Mouse (Mus musculus) limb, embryonic 13.5 days (tissue): ENCODE data around the gene Kcnj4. TPM values are rescaled to one million over a fixed set of nuclear protein-coding genes. Genes with fewer than 3 reads are reported as not detected.
A peak's percentile ranks its signal among the peaks of the same experiment; 100 is the strongest.

ENCODE experiments used
- ATAC-seq: fragments of 200-750 bp; cut with Nextera tagmentation; 2 replicates; pipeline ENCODE4 v1.8.0; 2017; ENCODE audit warnings: low read depth, moderate number of reproducible peaks, moderate TSS enrichment; ENCODE audit not compliant: low FRiP score
- H3K27ac ChIP-seq: fragments of 300-500 bp; sonication (generic); 2 replicates; pipeline ENCODE4 v1.5.1; 2015; ENCODE audit warnings: inconsistent platforms, mild to moderate bottlenecking, moderate library complexity
- H3K27me3 ChIP-seq: fragments of 300-500 bp; sonication (generic); 2 replicates; pipeline ENCODE4 v1.6.1; 2015; ENCODE audit warnings: mild to moderate bottlenecking, inconsistent platforms
- H3K36me3 ChIP-seq: fragments of 300-500 bp; sonication (generic); 2 replicates; pipeline ENCODE4 v1.6.1; 2015; ENCODE audit warnings: inconsistent platforms, mild to moderate bottlenecking, moderate library complexity
- H3K4me1 ChIP-seq: fragments of 300-500 bp; sonication (generic); 2 replicates; pipeline ENCODE4 v1.6.1; 2015; ENCODE audit warnings: inconsistent platforms
- H3K4me2 ChIP-seq: fragments of 300-500 bp; sonication (generic); replicated peaks from 2 replicates; pipeline ENCODE4 v1.6.1; 2015; ENCODE audit warnings: inconsistent platforms, mild to moderate bottlenecking, moderate library complexity
- H3K4me3 ChIP-seq: fragments of 300-500 bp; sonication (generic); 2 replicates; pipeline ENCODE4 v1.5.1; 2015; ENCODE audit warnings: moderate library complexity, mild to moderate bottlenecking, inconsistent platforms
- H3K9ac ChIP-seq: fragments of 300-500 bp; sonication (generic); 2 replicates; pipeline ENCODE4 v1.6.1; 2015; ENCODE audit warnings: mild to moderate bottlenecking, inconsistent platforms
- H3K9me3 ChIP-seq: fragments of 300-500 bp; sonication (generic); 2 replicates; pipeline ENCODE4 v1.6.1; 2016; ENCODE audit warnings: inconsistent platforms
- WGBS: fragments of 180-500 bp; shearing (Covaris S2); methylation state at CpG from one replicate; pipeline ENCODE4 v1.1.7; 2015; 5-methylcytosine and 5-hydroxymethylcytosine counted together
- polyA plus RNA-seq: library from polyadenylated mRNA; unstranded; fragments of >200 nt; fragmentation: Nextera tagmentation; extraction: Ambion mirVana; gene quantifications from 2 replicates; pipeline ENCODE4 v1.2.1, GENCODE M21; 2015

The Kcnj4 gene
- polyA plus RNA-seq: not detected in 2 replicates

- Histone ChIP-seq H3K36me3 (no peaks in the 10 kb centered on the region), H3K27me3 (peaks cover 99% of the 10 kb centered on the region), H3K27ac (no peak within 1 kb of the TSS), H3K9me3 (no peaks in the 10 kb centered on the region), H3K4me2 (peak within 1 kb of the TSS; percentile 100), H3K4me1 (peaks cover 18% of the 10 kb centered on the region), H3K9ac (peak within 1 kb of the TSS; percentile 69), H3K4me3 (peak within 1 kb of the TSS; percentile 60)
- under 1% methylated on average over 60 of the region's 60 CpGs for WGBS
- ATAC-seq: no peak
Observed at GRCm38 (mm10) chr15:79504707-79505452, at the start of gene Kcnj4. Kcnj4 (minus strand) TSS chr15:79505241.

GRCm38 (mm10) chr15:79552566-79552965, 47.5 kb upstream of the Kcnj4 start:
- H3K27me3 ChIP-seq: peaks cover 3% of the 10 kb centered on the region; the same call in 1 of the 2 replicates
- 81% methylated on average over 5 of the region's 5 CpGs for WGBS

GRCm38 (mm10) chr15:79548226-79548625, 43.2 kb upstream of the Kcnj4 start:
- ATAC-seq: no peak
- 92% methylated on average over 2 of the region's 2 CpGs for WGBS
- no peak overlapping the region for H3K4me2 ChIP-seq
- H3K9me3 ChIP-seq: no peaks in the 10 kb centered on the region
- no peak overlapping the region for H3K4me3 ChIP-seq
- peaks cover 3% of the 10 kb centered on the region; the same call in 1 of the 2 replicates for H3K27me3 ChIP-seq
- H3K4me1 ChIP-seq: peaks cover 20% of the 10 kb centered on the region
- peaks cover 12% of the 10 kb centered on the region for H3K36me3 ChIP-seq
- H3K9ac ChIP-seq: no peak overlapping the region
- H3K27ac ChIP-seq: no peak overlapping the region

More at GRCm38 (mm10) chr15:79552566-79552965, 47.5 kb upstream of the Kcnj4 start:
- no peaks in the 10 kb centered on the region for H3K36me3 ChIP-seq
- H3K4me2 ChIP-seq: no peak overlapping the region
- H3K27ac ChIP-seq: no peak overlapping the region
- ATAC-seq: no peak
- no peak overlapping the region for H3K4me3 ChIP-seq
- H3K9ac ChIP-seq: no peak overlapping the region
- H3K4me1 ChIP-seq: no peaks in the 10 kb centered on the region
- no peaks in the 10 kb centered on the region for H3K9me3 ChIP-seq

- Histone ChIP-seq H3K27ac (peak overlapping the region; percentile 98), H3K4me1 (peaks cover 23% of the 10 kb centered on the region), H3K4me3 (peak overlapping the region; percentile 94), H3K9me3 (no peaks in the 10 kb centered on the region), H3K9ac (peak overlapping the region; percentile 68), H3K27me3 (peaks cover 3% of the 10 kb centered on the region; the same call in 1 of the 2 replicates), H3K4me2 (peak overlapping the region; percentile 91), H3K36me3 (peaks cover 20% of the 10 kb centered on the region)
- 80% methylated on average over 17 of the region's 17 CpGs for WGBS
- ATAC-seq: no peak
Observed at GRCm38 (mm10) chr15:79547289-79547820, 42.3 kb upstream of the Kcnj4 start.

GRCm38 (mm10) chr15:79546410-79547288, 41.6 kb upstream of the Kcnj4 start, which contains the start of gene Ddx17:
Ddx17 (minus strand) TSS chr15:79546741.
- 3% methylated on average over 84 of the region's 84 CpGs for WGBS
- Histone ChIP-seq H3K27ac (peak within 1 kb of the TSS; percentile 98), H3K9me3 (no peaks in the 10 kb centered on the region), H3K4me1 (peaks cover 23% of the 10 kb centered on the region), H3K4me2 (peak within 1 kb of the TSS; percentile 91), H3K36me3 (peaks cover 27% of the 10 kb centered on the region), H3K4me3 (peak within 1 kb of the TSS; percentile 94), H3K27me3 (peaks cover 3% of the 10 kb centered on the region; the same call in 1 of the 2 replicates), H3K9ac (peak within 1 kb of the TSS; percentile 97)
- peak; percentile 97 for ATAC-seq

- whole genome bisulfite sequencing: under 1% methylated on average over 52 of the region's 52 CpGs
- peak overlapping the region; percentile 94 for H3K4me3 ChIP-seq
- peaks cover 3% of the 10 kb centered on the region; the same call in 1 of the 2 replicates for H3K27me3 ChIP-seq
- ATAC-seq: peak; percentile 62
- peak overlapping the region; percentile 97 for H3K9ac ChIP-seq
- peaks cover 34% of the 10 kb centered on the region for H3K36me3 ChIP-seq
- peak overlapping the region; percentile 97 for H3K27ac ChIP-seq
- H3K9me3 ChIP-seq: no peaks in the 10 kb centered on the region
- peak overlapping the region; percentile 91 for H3K4me2 ChIP-seq
- H3K4me1 ChIP-seq: peaks cover 23% of the 10 kb centered on the region
Observed at GRCm38 (mm10) chr15:79545921-79546399, 40.9 kb upstream of the Kcnj4 start.

- Histone ChIP-seq H3K27ac (peak overlapping the region; percentile 97), H3K36me3 (peaks cover 38% of the 10 kb centered on the region), H3K4me1 (peaks cover 23% of the 10 kb centered on the region), H3K4me2 (peak overlapping the region; percentile 91), H3K4me3 (peak overlapping the region; percentile 94), H3K9me3 (no peaks in the 10 kb centered on the region), H3K9ac (peak overlapping the region; percentile 97), H3K27me3 (peaks cover 3% of the 10 kb centered on the region; the same call in 1 of the 2 replicates)
- 3% methylated on average over 3 of the region's 3 CpGs for WGBS
- no peak for ATAC-seq
Observed at GRCm38 (mm10) chr15:79545496-79545895, 40.5 kb upstream of the Kcnj4 start.

GRCm38 (mm10) chr15:79543968-79544367, 38.9 kb upstream of the Kcnj4 start:
- H3K4me3 ChIP-seq: peak overlapping the region; percentile 94
- WGBS: 85% methylated on average over 3 of the region's 3 CpGs

GRCm38 (mm10) chr15:79533796-79534195, 28.8 kb upstream of the Kcnj4 start:
- H3K4me2 ChIP-seq: no peak overlapping the region
- no peak overlapping the region for H3K27ac ChIP-seq
- WGBS: 92% methylated on average over 3 of the region's 3 CpGs
- no peak overlapping the region for H3K4me3 ChIP-seq
- peaks cover 9% of the 10 kb centered on the region for H3K4me1 ChIP-seq
- peaks cover 98% of the 10 kb centered on the region for H3K36me3 ChIP-seq
- H3K27me3 ChIP-seq: no peaks in the 10 kb centered on the region
- ATAC-seq: no peak
- H3K9ac ChIP-seq: no peak overlapping the region
- H3K9me3 ChIP-seq: no peaks in the 10 kb centered on the region

More at GRCm38 (mm10) chr15:79543968-79544367, 38.9 kb upstream of the Kcnj4 start:
- Histone ChIP-seq H3K4me2 (peak overlapping the region; percentile 91), H3K27ac (no peak overlapping the region), H3K27me3 (no peaks in the 10 kb centered on the region), H3K4me1 (peaks cover 23% of the 10 kb centered on the region), H3K36me3 (peaks cover 53% of the 10 kb centered on the region), H3K9ac (no peak overlapping the region), H3K9me3 (no peaks in the 10 kb centered on the region)
- ATAC-seq: no peak

- no peaks in the 10 kb centered on the region for H3K9me3 ChIP-seq
- no peak overlapping the region for H3K4me2 ChIP-seq
- 73% methylated on average over 7 of the region's 7 CpGs for WGBS
- no peak overlapping the region for H3K9ac ChIP-seq
- peaks cover 12% of the 10 kb centered on the region for H3K4me1 ChIP-seq
- no peak overlapping the region for H3K27ac ChIP-seq
- no peak overlapping the region for H3K4me3 ChIP-seq
- H3K27me3 ChIP-seq: no peaks in the 10 kb centered on the region
- no peak for ATAC-seq
- peaks cover 97% of the 10 kb centered on the region for H3K36me3 ChIP-seq
Observed at GRCm38 (mm10) chr15:79529935-79530334, 24.9 kb upstream of the Kcnj4 start.

- H3K27ac ChIP-seq: no peak overlapping the region; the same call in 1 of the 2 replicates
- H3K9ac ChIP-seq: no peak overlapping the region
- H3K36me3 ChIP-seq: peaks cover 97% of the 10 kb centered on the region
- WGBS: 55% methylated on average over 5 of the region's 5 CpGs
- H3K4me2 ChIP-seq: no peak overlapping the region
- no peak for ATAC-seq
- no peak overlapping the region for H3K4me3 ChIP-seq
- H3K9me3 ChIP-seq: no peaks in the 10 kb centered on the region
- peaks cover 12% of the 10 kb centered on the region for H3K4me1 ChIP-seq
- H3K27me3 ChIP-seq: no peaks in the 10 kb centered on the region
Observed at GRCm38 (mm10) chr15:79527991-79528639, 23.1 kb upstream of the Kcnj4 start.
